Mouse (Mus musculus): ENCODE results near the gene Sds.

Gene Sds

GRCm38 (mm10) chr5:120476296-120476695 lies at the start of gene Sds:
Sds (plus strand) TSS chr5:120476526.
- Histone ChIP-seq H3K36me3 (ENCODE audit: control insufficient read depth, insufficient read depth, low read length, poor library complexity, severe bottlenecking) (no peaks in the 10 kb centered on the region), H3K27me3 (ENCODE audit: control insufficient read depth, insufficient read depth, low read length, poor library complexity, severe bottlenecking) (no peaks in the 10 kb centered on the region)
- DNase-seq (ENCODE audit: low read depth, low spot score) = no peak

GRCm38 (mm10) chr5:120426572-120426971 lies 49.8 kb upstream of the Sds start:
- Histone ChIP-seq H3K27me3 (ENCODE audit: control insufficient read depth, insufficient read depth, low read length, poor library complexity, severe bottlenecking) (peaks cover 3% of the 10 kb centered on the region; the same call in 1 of the 2 replicates), H3K36me3 (ENCODE audit: control insufficient read depth, insufficient read depth, low read length, poor library complexity, severe bottlenecking) (no peaks in the 10 kb centered on the region)
- no peak for DNase-seq (ENCODE audit: low read depth, low spot score)

GRCm38 (mm10) chr5:120427451-120427938 lies 48.8 kb upstream of the Sds start:
- DNase-seq (ENCODE audit: low read depth, low spot score) = no peak
- H3K36me3 ChIP-seq (ENCODE audit: control insufficient read depth, insufficient read depth, low read length, poor library complexity, severe bottlenecking) = no peaks in the 10 kb centered on the region
- H3K27me3 ChIP-seq (ENCODE audit: control insufficient read depth, insufficient read depth, low read length, poor library complexity, severe bottlenecking) = peaks cover 3% of the 10 kb centered on the region; the same call in 1 of the 2 replicates

GRCm38 (mm10) chr5:120428189-120428838 lies 48.0 kb upstream of the Sds start:
- peaks cover 3% of the 10 kb centered on the region; the same call in 1 of the 2 replicates for H3K27me3 ChIP-seq (ENCODE audit: control insufficient read depth, insufficient read depth, low read length, poor library complexity, severe bottlenecking)
- DNase-seq (ENCODE audit: low read depth, low spot score) = no peak
- H3K36me3 ChIP-seq (ENCODE audit: control insufficient read depth, insufficient read depth, low read length, poor library complexity, severe bottlenecking) = no peaks in the 10 kb centered on the region

- H3K36me3 ChIP-seq (ENCODE audit: control insufficient read depth, insufficient read depth, low read length, poor library complexity, severe bottlenecking) = no peaks in the 10 kb centered on the region
- H3K27me3 ChIP-seq (ENCODE audit: control insufficient read depth, insufficient read depth, low read length, poor library complexity, severe bottlenecking) = peaks cover 3% of the 10 kb centered on the region; the same call in 1 of the 2 replicates
These were observed 47.3 kb upstream of the Sds start for GRCm38 (mm10) chr5:120428990-120429389.

GRCm38 (mm10) chr5:120429692-120430091 lies 46.6 kb upstream of the Sds start:
- Histone ChIP-seq H3K27me3 (ENCODE audit: control insufficient read depth, insufficient read depth, low read length, poor library complexity, severe bottlenecking) (peaks cover 2% of the 10 kb centered on the region; the same call in 1 of the 2 replicates), H3K36me3 (ENCODE audit: control insufficient read depth, insufficient read depth, low read length, poor library complexity, severe bottlenecking) (no peaks in the 10 kb centered on the region)
- no peak for DNase-seq (ENCODE audit: low read depth, low spot score)

More at GRCm38 (mm10) chr5:120428990-120429389, 47.3 kb upstream of the Sds start:
- no peak for DNase-seq (ENCODE audit: low read depth, low spot score)

- no peaks in the 10 kb centered on the region for H3K36me3 ChIP-seq (ENCODE audit: control insufficient read depth, insufficient read depth, low read length, poor library complexity, severe bottlenecking)
- peaks cover 2% of the 10 kb centered on the region for H3K27me3 ChIP-seq (ENCODE audit: control insufficient read depth, insufficient read depth, low read length, poor library complexity, severe bottlenecking)
- DNase-seq (ENCODE audit: low read depth, low spot score) = no peak
These were observed 45.2 kb upstream of the Sds start for GRCm38 (mm10) chr5:120431001-120431583.

- H3K27me3 ChIP-seq (ENCODE audit: control insufficient read depth, insufficient read depth, low read length, poor library complexity, severe bottlenecking) = peaks cover 2% of the 10 kb centered on the region
- DNase-seq (ENCODE audit: low read depth, low spot score) = no peak
- no peaks in the 10 kb centered on the region for H3K36me3 ChIP-seq (ENCODE audit: control insufficient read depth, insufficient read depth, low read length, poor library complexity, severe bottlenecking)
These were observed 44.5 kb upstream of the Sds start, which contains the start of gene Lhx5 for GRCm38 (mm10) chr5:120431649-120432485. Lhx5 (plus strand) TSS chr5:120431699.

- peaks cover under 1% of the 10 kb centered on the region for H3K27me3 ChIP-seq (ENCODE audit: control insufficient read depth, insufficient read depth, low read length, poor library complexity, severe bottlenecking)
- DNase-seq (ENCODE audit: low read depth, low spot score) = no peak
- no peaks in the 10 kb centered on the region for H3K36me3 ChIP-seq (ENCODE audit: control insufficient read depth, insufficient read depth, low read length, poor library complexity, severe bottlenecking)
These were observed 43.8 kb upstream of the Sds start for GRCm38 (mm10) chr5:120432486-120433015.

- Histone ChIP-seq H3K27me3 (ENCODE audit: control insufficient read depth, insufficient read depth, low read length, poor library complexity, severe bottlenecking) (no peaks in the 10 kb centered on the region; the same call in none of the 2 replicates), H3K36me3 (ENCODE audit: control insufficient read depth, insufficient read depth, low read length, poor library complexity, severe bottlenecking) (no peaks in the 10 kb centered on the region)
- no peak for DNase-seq (ENCODE audit: low read depth, low spot score)
These were observed 43.1 kb upstream of the Sds start for GRCm38 (mm10) chr5:120433135-120433760.

GRCm38 (mm10) chr5:120434231-120434735 lies 42.0 kb upstream of the Sds start:
- no peak for DNase-seq (ENCODE audit: low read depth, low spot score)
- H3K27me3 ChIP-seq (ENCODE audit: control insufficient read depth, insufficient read depth, low read length, poor library complexity, severe bottlenecking) = no peaks in the 10 kb centered on the region; the same call in none of the 2 replicates
- no peaks in the 10 kb centered on the region for H3K36me3 ChIP-seq (ENCODE audit: control insufficient read depth, insufficient read depth, low read length, poor library complexity, severe bottlenecking)

GRCm38 (mm10) chr5:120435006-120435681 lies 41.2 kb upstream of the Sds start:
- Histone ChIP-seq H3K27me3 (ENCODE audit: control insufficient read depth, insufficient read depth, low read length, poor library complexity, severe bottlenecking) (no peaks in the 10 kb centered on the region; the same call in none of the 2 replicates), H3K36me3 (ENCODE audit: control insufficient read depth, insufficient read depth, low read length, poor library complexity, severe bottlenecking) (no peaks in the 10 kb centered on the region)
- DNase-seq (ENCODE audit: low read depth, low spot score) = no peak

- Histone ChIP-seq H3K27me3 (ENCODE audit: control insufficient read depth, insufficient read depth, low read length, poor library complexity, severe bottlenecking) (no peaks in the 10 kb centered on the region; the same call in none of the 2 replicates), H3K36me3 (ENCODE audit: control insufficient read depth, insufficient read depth, low read length, poor library complexity, severe bottlenecking) (no peaks in the 10 kb centered on the region)
- no peak for DNase-seq (ENCODE audit: low read depth, low spot score)
These were observed 40.4 kb upstream of the Sds start for GRCm38 (mm10) chr5:120435731-120436501.
